Mouse (Mus musculus): ENCODE results near the gene Syndig1.

GRCm38 (mm10) chr2:149931111-149931510 is 102.1 kb downstream of the Syndig1 start:
- TF ChIP-seq CTCF (IDR thresholded peaks at IDR 0.05; ENCODE audit: control insufficient read depth, insufficient read depth, insufficient read length) = no peak
- TF ChIP-seq CEBPB (IDR thresholded peaks at IDR 0.05; ENCODE audit: low read depth) = no peak
- no peak for TF ChIP-seq MAX (IDR thresholded peaks at IDR 0.05)
- TF ChIP-seq MYOD1 (IDR thresholded peaks at IDR 0.05; ENCODE audit: control insufficient read depth, insufficient read length, low read depth) = no peak
- no peak for TF ChIP-seq USF1 (IDR thresholded peaks at IDR 0.05; ENCODE audit: low read depth)
- no peak for TF ChIP-seq FOSL1 (IDR thresholded peaks at IDR 0.05; ENCODE audit: insufficient read depth, low read length, poor library complexity, severe bottlenecking)

All from C2C12 (cell line).